Mouse (Mus musculus) G1E (cell line): ENCODE measurements around the gene Gm10799.

Source experiments
- CTCF ChIP-seq: IDR thresholded peaks from 2 replicates; pipeline ENCODE4 v1.5.1; 2012; ENCODE audit warnings: low read depth, low read length, inconsistent platforms, mixed read lengths
- POLR2AphosphoS5 ChIP-seq: IDR thresholded peaks from 2 replicates; pipeline ENCODE4 v1.6.1; 2012; ENCODE audit warnings: low read depth, low read length, inconsistent platforms; ENCODE audit not compliant: insufficient replicate concordance
- TAL1 ChIP-seq: conservative IDR thresholded peaks from 2 replicates; pipeline ENCODE4 v1.6.1; 2012; ENCODE audit warnings: low read depth, low read length, inconsistent platforms, mixed read lengths

- TF ChIP-seq CTCF (no peak), TAL1 (no peak), POLR2AphosphoS5 (no peak)
Measured at GRCm38 (mm10) chr2:104093305-104093704, 25.0 kb upstream of the Gm10799 start.
